Mouse (Mus musculus): ENCODE results near the gene Gpr88. TPM values are rescaled to one million over a fixed set of nuclear protein-coding genes. Genes with fewer than 3 reads are reported as not detected.

The Gpr88 gene
- total and polyA plus RNA-seq, 3 experiments = not detected

DNA sequence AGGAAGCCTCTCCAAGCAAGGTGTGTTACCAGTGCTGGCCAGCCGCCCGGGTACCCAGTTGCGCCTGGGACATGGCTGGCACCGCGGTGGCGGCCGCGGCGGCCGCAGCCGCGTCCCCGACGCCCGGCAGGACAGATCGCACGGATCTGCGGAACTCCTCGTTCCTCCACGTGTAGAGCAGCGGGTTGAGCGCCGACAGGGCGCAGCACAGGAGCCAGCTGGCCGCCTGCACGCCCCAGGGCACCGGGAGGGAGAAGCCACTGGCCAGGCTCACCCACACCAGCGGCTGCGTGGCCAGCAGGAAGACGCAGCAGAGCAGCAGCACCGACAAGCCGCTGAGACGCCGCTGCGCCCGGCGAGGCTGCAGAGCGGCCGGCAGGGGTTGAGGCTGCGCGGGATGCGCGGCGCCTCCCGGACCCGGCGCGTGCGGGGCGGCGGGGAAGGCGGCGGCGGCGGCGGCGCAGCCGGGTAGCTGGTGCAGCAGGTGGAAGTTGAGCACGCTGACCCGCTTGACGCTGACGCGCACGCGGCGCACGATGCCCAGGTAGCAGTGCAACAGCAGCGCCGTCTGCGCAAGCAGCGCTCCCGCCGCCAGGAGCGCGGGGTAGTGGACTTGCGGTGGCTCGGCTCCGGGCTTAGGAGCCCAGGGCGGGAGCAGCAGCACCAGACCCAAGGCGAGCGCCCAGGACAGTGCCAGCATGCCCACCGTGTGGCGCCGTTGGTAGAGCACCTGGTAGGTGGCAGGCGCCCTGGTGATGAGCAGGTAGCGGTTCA lies 1.6 kb downstream of the Gpr88 start:
- peaks cover 0 to 3% of the 10 kb centered on the region in 2 experiments; a peak in 2 of 4 replicates for H3K27me3 ChIP-seq (ENCODE audit: control insufficient read depth in 1 of 2, insufficient read depth in 2 of 2, low read length in 2 of 2)
- no peak overlapping the region for H3K9ac ChIP-seq (ENCODE audit: control insufficient read depth, low read depth, low read length, poor library complexity, severe bottlenecking)
- DNase-seq (ENCODE audit: low read depth, low spot score) = no peak
- H3K4me1 ChIP-seq (ENCODE audit: control insufficient read depth in 1 of 2, insufficient read depth in 2 of 2, low read length in 2 of 2) = no peaks in the 10 kb centered on the region
- no peaks in the 10 kb centered on the region for H3K36me3 ChIP-seq (ENCODE audit: control insufficient read depth in 1 of 2, insufficient read depth in 2 of 2, low read length in 2 of 2)
- H3K9me3 ChIP-seq (replicated peaks; ENCODE audit: insufficient read depth, low read length) = no peaks in the 10 kb centered on the region
- H3K4me3 ChIP-seq (ENCODE audit: control insufficient read depth in 1 of 2, insufficient read depth in 1 of 2, low read depth in 2 of 2, low read length in 2 of 2) = no peak overlapping the region
- no peak overlapping the region for H3K27ac ChIP-seq (ENCODE audit: control insufficient read depth, low read depth, low read length)
- TF ChIP-seq MAX (IDR thresholded peaks at IDR 0.05; ENCODE audit: low read length) = no peak
- no peak for TF ChIP-seq POLR2AphosphoS2 (IDR thresholded peaks at IDR 0.05; ENCODE audit: low read length)
- TF ChIP-seq MXI1 (IDR thresholded peaks at IDR 0.05; ENCODE audit: low read depth, low read length) = no peak
- TF ChIP-seq NELFE (IDR thresholded peaks at IDR 0.05; ENCODE audit: low read depth, low read length) = no peak
- no peak for TF ChIP-seq ETS1 (IDR thresholded peaks at IDR 0.05; ENCODE audit: low read depth, low read length)
- H3K79me2 ChIP-seq (ENCODE audit: control insufficient read depth, insufficient read depth, low read length, poor library complexity) = no peaks in the 10 kb centered on the region

DNA sequence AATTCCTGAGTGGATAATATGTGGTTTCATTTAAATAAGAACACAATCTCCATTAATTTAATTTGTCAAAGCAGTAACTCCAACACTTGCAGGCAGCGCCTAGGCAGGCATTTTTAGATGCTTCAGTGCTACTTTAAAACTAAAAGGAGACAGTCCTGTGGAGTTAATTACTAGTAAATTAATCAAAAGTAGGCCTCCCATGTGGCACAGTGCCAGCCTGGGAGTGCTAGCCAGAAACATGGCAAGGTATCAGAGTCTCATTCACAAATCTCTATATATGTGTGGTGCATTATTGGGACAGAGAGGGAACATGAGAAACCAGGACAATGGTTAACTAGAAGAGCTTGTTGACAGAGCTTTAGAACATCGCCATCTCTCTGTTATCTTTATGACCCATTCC lies 4.3 kb downstream of the Gpr88 start:
- no peak overlapping the region for H3K27ac ChIP-seq (ENCODE audit: control insufficient read depth, low read depth, low read length)
- H3K79me2 ChIP-seq (ENCODE audit: control insufficient read depth, insufficient read depth, low read length, poor library complexity) = no peaks in the 10 kb centered on the region
- no peak for DNase-seq (ENCODE audit: low read depth, low spot score)
- H3K36me3 ChIP-seq (ENCODE audit: control insufficient read depth in 1 of 2, insufficient read depth in 2 of 2, low read length in 2 of 2) = no peaks in the 10 kb centered on the region
- H3K9ac ChIP-seq (ENCODE audit: control insufficient read depth, low read depth, low read length, poor library complexity, severe bottlenecking) = no peak overlapping the region
- H3K27me3 ChIP-seq (ENCODE audit: control insufficient read depth in 1 of 2, insufficient read depth in 2 of 2, low read length in 2 of 2) = peaks cover 0 to 6% of the 10 kb centered on the region in 2 experiments; a peak in 2 of 4 replicates
- no peaks in the 10 kb centered on the region for H3K9me3 ChIP-seq (replicated peaks; ENCODE audit: insufficient read depth, low read length)
- TF ChIP-seq NELFE (IDR thresholded peaks at IDR 0.05; ENCODE audit: low read depth, low read length) (no peak), POLR2A (IDR thresholded peaks at IDR 0.05; ENCODE audit: control insufficient read depth in 1 of 2, insufficient read depth in 1 of 2, low read depth in 1 of 2, low read length in 2 of 2, poor library complexity in 1 of 2) (no peak)
- no peak overlapping the region for H3K4me3 ChIP-seq (ENCODE audit: control insufficient read depth in 1 of 2, insufficient read depth in 1 of 2, low read depth in 2 of 2, low read length in 2 of 2)
- H3K4me1 ChIP-seq (ENCODE audit: control insufficient read depth in 1 of 2, insufficient read depth in 2 of 2, low read length in 2 of 2) = no peaks in the 10 kb centered on the region

DNA sequence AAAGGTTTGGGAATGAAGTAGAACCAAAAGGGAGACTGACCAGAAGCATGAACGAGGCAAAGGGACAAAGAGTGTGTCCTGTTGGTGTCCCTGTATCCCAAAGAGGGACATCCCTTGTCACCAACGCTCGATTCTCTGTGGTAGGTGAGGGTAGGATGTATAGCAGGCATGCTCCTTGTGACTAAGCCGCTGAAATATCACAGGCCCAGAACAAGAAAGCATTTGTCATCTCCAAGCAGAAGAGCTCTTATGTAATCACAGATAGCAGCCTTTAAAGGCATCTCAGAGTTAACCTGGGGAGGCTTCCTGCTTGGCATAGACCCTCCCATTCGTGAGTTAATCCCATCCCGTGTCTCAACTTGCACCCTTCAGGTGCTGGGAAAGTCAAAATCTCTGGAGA lies 8.8 kb downstream of the Gpr88 start:
- Histone ChIP-seq H3K27ac (ENCODE audit: control insufficient read depth, low read depth, low read length) (no peak overlapping the region), H3K4me1 (ENCODE audit: control insufficient read depth in 1 of 2, insufficient read depth in 2 of 2, low read length in 2 of 2) (no peaks in the 10 kb centered on the region), H3K4me3 (ENCODE audit: control insufficient read depth in 1 of 2, insufficient read depth in 1 of 2, low read depth in 2 of 2, low read length in 2 of 2) (no peak overlapping the region), H3K36me3 (ENCODE audit: control insufficient read depth in 1 of 2, insufficient read depth in 2 of 2, low read length in 2 of 2) (no peaks in the 10 kb centered on the region), H3K27me3 (ENCODE audit: control insufficient read depth in 1 of 2, insufficient read depth in 2 of 2, low read length in 2 of 2) (peaks cover 0 to 9% of the 10 kb centered on the region in 2 experiments; a peak in 3 of 4 replicates), H3K9ac (ENCODE audit: control insufficient read depth, low read depth, low read length, poor library complexity, severe bottlenecking) (no peak overlapping the region), H3K9me3 (replicated peaks; ENCODE audit: insufficient read depth, low read length) (no peaks in the 10 kb centered on the region), H3K79me2 (ENCODE audit: control insufficient read depth, insufficient read depth, low read length, poor library complexity) (no peaks in the 10 kb centered on the region)
- TF ChIP-seq ETS1 (IDR thresholded peaks at IDR 0.05; ENCODE audit: low read depth, low read length) (no peak), SIN3A (IDR thresholded peaks at IDR 0.05; ENCODE audit: low read length) (no peak), KAT2A (conservative IDR thresholded peaks at IDR 0.05; ENCODE audit: low read depth, low read length) (no peak), POLR2A (IDR thresholded peaks at IDR 0.05; ENCODE audit: control insufficient read depth in 1 of 2, insufficient read depth in 1 of 2, low read depth in 1 of 2, low read length in 2 of 2, poor library complexity in 1 of 2) (no peak), RCOR1 (IDR thresholded peaks at IDR 0.05; ENCODE audit: low read depth, low read length) (no peak), USF2 (IDR thresholded peaks at IDR 0.05; ENCODE audit: borderline replicate concordance in 1 of 2, insufficient read depth in 1 of 2, low read depth in 1 of 2, low read length in 2 of 2) (no peak), TAL1 (IDR thresholded peaks at IDR 0.05; ENCODE audit: low read length) (no peak), ELF1 (IDR thresholded peaks at IDR 0.05; ENCODE audit: low read depth, low read length) (no peak), NELFE (IDR thresholded peaks at IDR 0.05; ENCODE audit: low read depth, low read length) (no peak), USF1 (IDR thresholded peaks at IDR 0.05; ENCODE audit: low read depth, low read length) (no peak), MYC (IDR thresholded peaks at IDR 0.05; ENCODE audit: low read depth, low read length) (no peak), POLR2AphosphoS2 (IDR thresholded peaks at IDR 0.05; ENCODE audit: low read length) (no peak), GABPA (IDR thresholded peaks at IDR 0.05; ENCODE audit: low read depth, low read length) (no peak), TCF12 (IDR thresholded peaks at IDR 0.05; ENCODE audit: low read depth, low read length) (no peak)
- DNase-seq (ENCODE audit: low read depth, low spot score) = no peak
